Mouse (Mus musculus): Measurements from ENCODE around the gene Rbms1.
A peak's percentile ranks its signal among the peaks of the same experiment; 100 is the strongest.

The Rbms1 gene

GRCm38 (mm10) chr2:60962671-60963421 is at the start of gene Rbms1:
TSS of gene Rbms1 (minus strand) at chr2:60963192.
- peak; percentile 78 for DNase-seq (ENCODE audit: low read depth, low spot score)

- DNase-seq (ENCODE audit: low read depth, low spot score), result no peak
Observed at GRCm38 (mm10) chr2:61012249-61012828, 49.3 kb upstream of the Rbms1 start.

- no peak for DNase-seq (ENCODE audit: low read depth, low spot score)
Observed at GRCm38 (mm10) chr2:60986286-60986685, 23.3 kb upstream of the Rbms1 start.

- no peak for DNase-seq (ENCODE audit: low read depth, low spot score)
Observed at GRCm38 (mm10) chr2:60978538-60979313, 15.7 kb upstream of the Rbms1 start.

- DNase-seq (ENCODE audit: low read depth, low spot score), result no peak
Observed at GRCm38 (mm10) chr2:60972189-60972814, 9.3 kb upstream of the Rbms1 start.

- DNase-seq (ENCODE audit: low read depth, low spot score), result peak; percentile 18
Observed at GRCm38 (mm10) chr2:60963616-60964015, 624 bp upstream of the Rbms1 start.

GRCm38 (mm10) chr2:60962001-60962670 is 856 bp downstream of the Rbms1 start:
- peak; percentile 83 for DNase-seq (ENCODE audit: low read depth, low spot score)

GRCm38 (mm10) chr2:60961281-60961680 is 1.7 kb downstream of the Rbms1 start:
- peak; percentile 12 for DNase-seq (ENCODE audit: low read depth, low spot score)

GRCm38 (mm10) chr2:60948241-60948640 is 14.8 kb downstream of the Rbms1 start:
- DNase-seq (ENCODE audit: low read depth, low spot score), result no peak

- no peak for DNase-seq (ENCODE audit: low read depth, low spot score)
Observed at GRCm38 (mm10) chr2:60947817-60948216, 15.2 kb downstream of the Rbms1 start.

- DNase-seq (ENCODE audit: low read depth, low spot score), result peak; percentile 45
Observed at GRCm38 (mm10) chr2:60940454-60940961, 22.5 kb downstream of the Rbms1 start.

GRCm38 (mm10) chr2:60939957-60940356 is 23.0 kb downstream of the Rbms1 start:
- no peak for DNase-seq (ENCODE audit: low read depth, low spot score)

- no peak for DNase-seq (ENCODE audit: low read depth, low spot score)
Observed at GRCm38 (mm10) chr2:60936910-60937309, 26.1 kb downstream of the Rbms1 start.

GRCm38 (mm10) chr2:60928948-60929347 is 34.0 kb downstream of the Rbms1 start:
- no peak for DNase-seq (ENCODE audit: low read depth, low spot score)

GRCm38 (mm10) chr2:60927906-60928775 is 34.9 kb downstream of the Rbms1 start:
- DNase-seq (ENCODE audit: low read depth, low spot score), result no peak

GRCm38 (mm10) chr2:60925063-60925462 is 37.9 kb downstream of the Rbms1 start:
- DNase-seq (ENCODE audit: low read depth, low spot score), result no peak

- DNase-seq (ENCODE audit: low read depth, low spot score), result no peak
Observed at GRCm38 (mm10) chr2:60923756-60924544, 39.0 kb downstream of the Rbms1 start.

- peak; percentile 63 for DNase-seq (ENCODE audit: low read depth, low spot score)
Observed at GRCm38 (mm10) chr2:60923111-60923510, 39.9 kb downstream of the Rbms1 start.

GRCm38 (mm10) chr2:60922351-60922750 is 40.6 kb downstream of the Rbms1 start:
- DNase-seq (ENCODE audit: low read depth, low spot score), result no peak

Measured in mesoderm, embryonic 11.5 days (tissue).